Mouse (Mus musculus) intestine, embryonic 14.5 days (tissue): Measurements from ENCODE around the gene Tmem144. TPM values are rescaled to one million over a fixed set of nuclear protein-coding genes. Genes with fewer than 3 reads are reported as not detected.
"Not testable (repeated sequence)": the region's sequence is repeated elsewhere in the genome, so short reads cannot be mapped to it uniquely, and the experiment has no call there.

ENCODE experiments used
- ATAC-seq: fragments of 200-750 bp; cut with Nextera tagmentation; replicated peaks from 2 replicates; pipeline ENCODE4 v1.8.0; 2017; ENCODE audit warnings: low read depth, moderate number of reproducible peaks, moderate TSS enrichment, moderate library complexity; ENCODE audit not compliant: low FRiP score, low TSS enrichment
- DNase-seq: peaks from one replicate; pipeline ENCODE4 v3.0.0-alpha.2; 2018; ENCODE audit warnings: low spot score
- H3K27ac ChIP-seq: fragments of 300-500 bp; sonication (generic); 2 replicates; pipeline ENCODE4 v1.5.1; 2014; ENCODE audit warnings: low read depth, mild to moderate bottlenecking, control low read depth
- H3K27me3 ChIP-seq: fragments of 300-500 bp; sonication (generic); replicated peaks from 2 replicates; pipeline ENCODE4 v1.6.1; 2014; ENCODE audit warnings: low read length, control low read depth; ENCODE audit not compliant: control insufficient read depth, insufficient read depth
- H3K36me3 ChIP-seq: fragments of 300-500 bp; sonication (generic); 2 replicates; pipeline ENCODE4 v1.6.1; 2014; ENCODE audit warnings: low read length, control low read depth; ENCODE audit not compliant: control insufficient read depth, insufficient read depth
- H3K4me1 ChIP-seq: fragments of 300-500 bp; sonication (generic); replicated peaks from 2 replicates; pipeline ENCODE4 v1.6.1; 2014; ENCODE audit warnings: low read length, control low read depth, mixed read lengths; ENCODE audit not compliant: control insufficient read depth, insufficient read depth
- H3K4me2 ChIP-seq: fragments of 300-500 bp; sonication (generic); 2 replicates; pipeline ENCODE4 v1.6.1; 2014; ENCODE audit warnings: low read length
- H3K4me3 ChIP-seq: fragments of 300-500 bp; sonication (generic); 2 replicates; pipeline ENCODE4 v1.5.1; 2014; ENCODE audit warnings: low read depth, low read length, control low read depth, mixed read lengths
- H3K9ac ChIP-seq: fragments of 300-500 bp; sonication (generic); 2 replicates; pipeline ENCODE4 v1.6.1; 2014; ENCODE audit warnings: mild to moderate bottlenecking, low read length
- H3K9me3 ChIP-seq: fragments of 300-500 bp; sonication (generic); 2 replicates; pipeline ENCODE4 v1.6.1; 2016; ENCODE audit warnings: low read length, control low read depth; ENCODE audit not compliant: control insufficient read depth
- WGBS: fragments of 180-500 bp; shearing (Covaris S2); extraction: QIAGEN DNeasy Blood & Tissue Kit; methylation state at CpG from one replicate; pipeline ENCODE4 v1.1.7; 2014; 5-methylcytosine and 5-hydroxymethylcytosine counted together
- polyA plus RNA-seq: library from polyadenylated mRNA; unstranded; fragments of >200 nt; fragmentation: Nextera tagmentation; extraction: Ambion mirVana; gene quantifications from 2 replicates; pipeline ENCODE4 v1.2.1, GENCODE M21; 2014

Tmem144 gene
- polyA plus RNA-seq, 1 experiment from 2014 or later = 4.7 TPM

GRCm38 (mm10) chr3:79811632-79812031, 40.9 kb downstream of the Tmem144 start:
- Histone ChIP-seq H3K36me3 (no peaks in the 10 kb centered on the region), H3K9ac (no peak overlapping the region), H3K27me3 (no peaks in the 10 kb centered on the region), H3K4me2 (no peak overlapping the region), H3K4me3 (no peak overlapping the region), H3K27ac (no peak overlapping the region), H3K9me3 (no peaks in the 10 kb centered on the region), H3K4me1 (no peaks in the 10 kb centered on the region)
- ATAC-seq (no peak), DNase-seq (no peak)
- WGBS = 55% methylated on average over 3 of the region's 3 CpGs

DNA sequence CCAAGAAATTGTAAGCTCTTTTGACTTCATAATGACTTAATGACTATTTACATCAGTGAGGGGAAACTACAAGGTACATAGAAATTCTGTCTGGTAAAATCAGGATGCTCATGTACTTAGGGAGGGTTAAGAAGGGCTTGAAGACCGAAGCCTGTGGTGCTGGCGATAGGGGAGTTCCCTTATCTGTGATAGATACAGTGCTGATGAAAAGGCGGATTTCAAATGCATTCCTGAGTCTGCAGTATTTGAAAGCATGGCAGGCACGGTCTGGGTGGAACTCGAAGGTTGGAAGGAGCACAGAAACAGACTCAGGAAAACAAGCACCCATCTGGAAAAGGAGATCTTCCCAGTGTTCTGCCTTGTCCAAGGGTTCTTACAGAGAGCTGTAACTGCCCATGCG, 42.0 kb downstream of the Tmem144 start:
- no peak for ATAC-seq
- no peaks in the 10 kb centered on the region for H3K4me1 ChIP-seq

GRCm38 (mm10) chr3:79809180-79809567, 43.4 kb downstream of the Tmem144 start:
- Histone ChIP-seq H3K4me2 (no peak overlapping the region), H3K27me3 (no peaks in the 10 kb centered on the region), H3K9me3 (no peaks in the 10 kb centered on the region), H3K4me3 (no peak overlapping the region), H3K9ac (no peak overlapping the region), H3K4me1 (no peaks in the 10 kb centered on the region), H3K27ac (no peak overlapping the region), H3K36me3 (no peaks in the 10 kb centered on the region)
- ATAC-seq (peak; percentile 72; the same call in 1 of the 2 replicates), DNase-seq (peak; percentile 93)
- WGBS = 16% methylated on average over 4 of the region's 4 CpGs

More for the DNA sequence above, 42.0 kb downstream of the Tmem144 start:
- no peak for DNase-seq
- Histone ChIP-seq H3K9ac (no peak overlapping the region), H3K4me2 (no peak overlapping the region), H3K9me3 (no peaks in the 10 kb centered on the region), H3K36me3 (no peaks in the 10 kb centered on the region), H3K27me3 (no peaks in the 10 kb centered on the region), H3K27ac (no peak overlapping the region), H3K4me3 (no peak overlapping the region)
- WGBS = 65% methylated on average over 6 of the region's 6 CpGs

DNA sequence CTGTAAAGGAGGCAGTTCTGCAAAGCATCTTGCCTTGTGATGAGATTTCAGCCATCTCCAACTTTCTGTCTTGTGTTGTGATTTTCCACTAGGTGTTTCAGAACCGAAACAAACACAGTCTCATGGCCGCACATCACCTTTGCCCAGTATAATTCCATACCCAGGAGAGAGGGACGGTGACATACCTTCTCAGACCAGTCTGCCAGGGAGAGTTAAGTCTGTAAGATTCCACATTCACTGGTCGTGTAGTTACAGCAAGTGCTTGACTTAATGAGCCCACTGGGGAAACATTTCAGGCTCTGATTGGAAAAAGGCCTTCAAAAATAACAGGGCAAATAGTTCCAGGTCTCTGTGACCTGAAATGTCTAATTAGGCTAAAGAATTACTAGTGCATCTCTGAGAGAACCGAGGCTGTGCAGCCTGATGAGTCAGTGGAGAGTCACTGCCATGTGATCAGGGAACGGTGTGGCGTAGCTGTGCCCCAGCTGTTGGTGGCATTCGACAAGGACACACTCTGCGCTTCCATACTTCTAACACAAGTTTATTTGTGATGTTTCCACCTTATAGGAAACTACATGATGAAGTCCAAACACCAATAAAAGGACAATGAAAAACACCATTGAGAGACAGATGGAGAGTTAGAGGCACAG, 43.9 kb downstream of the Tmem144 start:
- ATAC-seq (no peak), DNase-seq (no peak)
- Histone ChIP-seq H3K27me3 (no peaks in the 10 kb centered on the region), H3K4me1 (no peaks in the 10 kb centered on the region), H3K9me3 (no peaks in the 10 kb centered on the region), H3K4me2 (no peak overlapping the region), H3K27ac (no peak overlapping the region), H3K4me3 (no peak overlapping the region), H3K9ac (no peak overlapping the region), H3K36me3 (no peaks in the 10 kb centered on the region)
- 77% methylated on average over 9 of the region's 9 CpGs for WGBS

- WGBS = 87% methylated on average over 7 of the region's 7 CpGs
- not testable (repeated sequence) for H3K9me3 ChIP-seq, DNase-seq, H3K27ac ChIP-seq, ATAC-seq, H3K4me3 ChIP-seq, H3K36me3 ChIP-seq, H3K27me3 ChIP-seq, H3K9ac ChIP-seq, H3K4me1 ChIP-seq, H3K4me2 ChIP-seq
These were observed 51.8 kb downstream of the Tmem144 start for GRCm38 (mm10) chr3:79800761-79801160.

DNA sequence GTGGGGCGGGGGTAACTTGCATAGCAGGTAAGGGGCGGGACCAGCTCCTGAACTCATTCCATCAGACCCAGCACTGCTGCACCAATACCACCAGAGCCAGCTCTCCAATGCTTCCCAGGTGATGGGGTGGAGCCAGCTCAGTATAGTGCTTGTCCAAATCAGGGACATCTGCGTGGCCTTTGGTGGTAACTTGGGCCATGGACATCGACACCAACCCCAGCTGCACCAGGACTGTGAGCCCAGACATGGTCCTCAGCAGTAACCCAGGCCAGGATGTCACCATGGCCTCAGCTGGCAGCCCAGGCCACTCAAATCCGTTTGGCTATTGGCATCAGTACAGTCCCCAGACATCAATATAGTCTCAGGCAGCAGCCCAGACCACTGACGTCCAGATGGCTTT, 60.3 kb downstream of the Tmem144 start:
- 79% methylated on average over 6 of the region's 6 CpGs for WGBS
- Histone ChIP-seq H3K4me3 (no peak overlapping the region), H3K27me3 (no peaks in the 10 kb centered on the region), H3K4me1 (no peaks in the 10 kb centered on the region), H3K9me3 (peaks cover 4% of the 10 kb centered on the region; the same call in 1 of the 2 replicates), H3K9ac (no peak overlapping the region), H3K36me3 (no peaks in the 10 kb centered on the region), H3K4me2 (no peak overlapping the region), H3K27ac (no peak overlapping the region)
- DNase-seq (no peak), ATAC-seq (no peak)

GRCm38 (mm10) chr3:79790324-79790723, 62.2 kb downstream of the Tmem144 start:
- no peak overlapping the region for H3K4me3 ChIP-seq

DNA sequence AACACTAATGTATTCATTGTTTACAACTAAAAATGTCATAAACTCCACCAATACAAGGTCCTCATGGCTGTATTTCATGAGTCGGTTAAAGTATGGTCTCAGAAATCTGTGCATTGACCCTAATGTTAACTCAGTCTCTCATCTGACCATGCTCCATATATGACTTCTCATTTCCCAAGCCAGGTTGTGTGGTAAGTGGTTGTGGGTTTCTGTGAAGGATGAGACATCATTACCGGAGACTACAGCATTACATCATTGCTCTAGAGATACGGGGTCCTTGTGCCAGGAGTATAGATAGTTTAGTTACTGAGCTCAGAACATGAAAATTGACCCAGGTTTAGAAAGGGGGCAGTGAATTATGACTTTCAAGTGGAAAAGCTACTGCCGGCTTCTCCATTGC, 63.0 kb downstream of the Tmem144 start:
- 68% methylated on average over 4 of the region's 4 CpGs for WGBS
- H3K27ac ChIP-seq = no peak overlapping the region
- H3K4me1 ChIP-seq = no peaks in the 10 kb centered on the region
- H3K9ac ChIP-seq = no peak overlapping the region
- ATAC-seq (no peak), DNase-seq (no peak)
- no peak overlapping the region for H3K4me3 ChIP-seq
- H3K27me3 ChIP-seq = no peaks in the 10 kb centered on the region
- H3K4me2 ChIP-seq = no peak overlapping the region
- no peaks in the 10 kb centered on the region for H3K36me3 ChIP-seq
- H3K9me3 ChIP-seq = peaks cover 4% of the 10 kb centered on the region; the same call in 1 of the 2 replicates

More at GRCm38 (mm10) chr3:79790324-79790723, 62.2 kb downstream of the Tmem144 start:
- Histone ChIP-seq H3K36me3 (no peaks in the 10 kb centered on the region), H3K27ac (no peak overlapping the region), H3K4me1 (no peaks in the 10 kb centered on the region), H3K27me3 (no peaks in the 10 kb centered on the region), H3K9ac (no peak overlapping the region), H3K9me3 (peaks cover 4% of the 10 kb centered on the region; the same call in 1 of the 2 replicates), H3K4me2 (no peak overlapping the region)
- 32% methylated on average over 3 of the region's 3 CpGs for WGBS
- ATAC-seq (no peak), DNase-seq (no peak)

- 57% methylated on average over 6 of the region's 6 CpGs for WGBS
- no peak overlapping the region for H3K4me3 ChIP-seq
- H3K4me1 ChIP-seq = peaks cover 4% of the 10 kb centered on the region; the same call in 1 of the 2 replicates
- H3K9me3 ChIP-seq = no peaks in the 10 kb centered on the region
- no peak overlapping the region for H3K27ac ChIP-seq
- no peaks in the 10 kb centered on the region for H3K36me3 ChIP-seq
- H3K4me2 ChIP-seq = no peak overlapping the region
- H3K9ac ChIP-seq = no peak overlapping the region
- ATAC-seq (no peak), DNase-seq (no peak)
- H3K27me3 ChIP-seq = no peaks in the 10 kb centered on the region
These were observed 63.6 kb downstream of the Tmem144 start for GRCm38 (mm10) chr3:79788959-79789358.
